Comparison of ENCODE assay signal across 12 mouse cellular contexts in genomic region chr11:113452861-113453568, GRCm38 (mm10).
DNase-seq lines count a peak whose midpoint lies in the region; ATAC-seq lines count a peak whose summit lies in the region.
"Had no signal": no experiment of that assay in that cellular context is flagged by ENCODE, and none has a peak within 500 bp of the region (broad histone marks: within the 10 kb centered on the region; RNA-seq: fewer than 3 reads in every experiment).

No protein-coding gene starts in this region.

- H3K4me2 ChIP-seq in forebrain, embryonic 16.5 days (ENCODE audit: low read length), result no peak overlapping the region
- no peak overlapping the region for H3K4me2 ChIP-seq in forebrain, embryonic 15.5 days (replicated peaks)
- H3K4me2 ChIP-seq in limb, embryonic 13.5 days (replicated peaks), result no peak overlapping the region
- H3K4me2 ChIP-seq in liver, embryonic 11.5 days, result no peak overlapping the region

- peaks cover 12% of the 10 kb centered on the region; the same call in 1 of the 2 replicates for H3K9me3 ChIP-seq in forebrain, embryonic 10.5 days
- H3K9me3 ChIP-seq in forebrain, embryonic 16.5 days (ENCODE audit: control insufficient read depth, low read length), result peaks cover 4% of the 10 kb centered on the region; the same call in 1 of the 2 replicates
- H3K9me3 ChIP-seq in forebrain, embryonic 15.5 days, result no peaks in the 10 kb centered on the region; the same call in 1 of the 2 replicates
- H3K9me3 ChIP-seq in limb, embryonic 13.5 days, result peaks cover 11% of the 10 kb centered on the region
- H3K9me3 ChIP-seq in liver, embryonic 11.5 days (ENCODE audit: control insufficient read depth, low read length), result 0 out of 2 replicates have a peak, but pooled peaks cover 2% of the 10 kb centered on the region

- WGBS in forebrain, embryonic 10.5 days, result 40% methylated on average over 16 of the region's 16 CpGs
- 29% methylated on average over 16 of the region's 16 CpGs for WGBS in forebrain, embryonic 16.5 days
- WGBS in forebrain, embryonic 15.5 days, result 26% methylated on average over 16 of the region's 16 CpGs
- WGBS in limb, embryonic 13.5 days, result 8% methylated on average over 16 of the region's 16 CpGs
- 60% methylated on average over 16 of the region's 16 CpGs for WGBS in liver, embryonic 11.5 days

- no peak overlapping the region for H3K9ac ChIP-seq in forebrain, embryonic 16.5 days (replicated peaks; ENCODE audit: low read depth, low read length)
- H3K9ac ChIP-seq in forebrain, embryonic 15.5 days (replicated peaks), result no peak overlapping the region
- H3K9ac ChIP-seq in limb, embryonic 13.5 days, result 0 out of 2 replicates have a peak overlapping the region, but pooled peaks have one; percentile 1
- H3K9ac ChIP-seq in liver, embryonic 11.5 days (ENCODE audit: low read depth, low read length), result no peak overlapping the region

- H3K4me1 ChIP-seq in forebrain, embryonic 10.5 days, result peaks cover 42% of the 10 kb centered on the region
- peaks cover 17% of the 10 kb centered on the region for H3K4me1 ChIP-seq in forebrain, embryonic 16.5 days (replicated peaks; ENCODE audit: control insufficient read depth, insufficient read depth, low read length)
- H3K4me1 ChIP-seq in forebrain, embryonic 15.5 days, result peaks cover 26% of the 10 kb centered on the region
- H3K4me1 ChIP-seq in limb, embryonic 13.5 days, result peaks cover 28% of the 10 kb centered on the region
- no peaks in the 10 kb centered on the region for H3K4me1 ChIP-seq in liver, embryonic 11.5 days (replicated peaks; ENCODE audit: control insufficient read depth, insufficient read depth, low read length)

- H3K27ac ChIP-seq in forebrain, embryonic 10.5 days, result peak overlapping the region; percentile 65
- H3K27ac ChIP-seq in forebrain, embryonic 16.5 days (ENCODE audit: low read length), result no peak overlapping the region
- H3K27ac ChIP-seq in forebrain, embryonic 15.5 days (replicated peaks), result peak overlapping the region; percentile 27
- no peak overlapping the region for H3K27ac ChIP-seq in limb, embryonic 13.5 days
- H3K27ac ChIP-seq in liver, embryonic 11.5 days (ENCODE audit: low read depth, low read length), result no peak overlapping the region

- no peak overlapping the region for H3K4me3 ChIP-seq in forebrain, embryonic 10.5 days
- no peak overlapping the region for H3K4me3 ChIP-seq in forebrain, embryonic 16.5 days (replicated peaks; ENCODE audit: low read length)
- H3K4me3 ChIP-seq in forebrain, embryonic 15.5 days, result no peak overlapping the region
- H3K4me3 ChIP-seq in limb, embryonic 13.5 days, result no peak overlapping the region
- H3K4me3 ChIP-seq in liver, embryonic 11.5 days (ENCODE audit: low read depth, low read length), result no peak overlapping the region
- H3K4me3 ChIP-seq: erythroblast, embryonic 14.5 days had no signal

- 0 out of 2 replicates have a peak, but pooled peaks cover 3% of the 10 kb centered on the region for H3K36me3 ChIP-seq in forebrain, embryonic 10.5 days (replicated peaks)
- no peaks in the 10 kb centered on the region for H3K36me3 ChIP-seq in forebrain, embryonic 16.5 days (ENCODE audit: control insufficient read depth, insufficient read depth)
- no peaks in the 10 kb centered on the region for H3K36me3 ChIP-seq in forebrain, embryonic 15.5 days
- no peaks in the 10 kb centered on the region for H3K36me3 ChIP-seq in limb, embryonic 13.5 days
- H3K36me3 ChIP-seq in liver, embryonic 11.5 days (ENCODE audit: control insufficient read depth, insufficient read depth, low read length), result no peaks in the 10 kb centered on the region
- H3K36me3 ChIP-seq: G1E had no signal

- no peak for ATAC-seq in forebrain, embryonic 16.5 days
- ATAC-seq in forebrain, embryonic 15.5 days (replicated peaks), result 0 out of 2 replicates have a peak, but pooled peaks have one; percentile 53
- no peak for ATAC-seq in limb, embryonic 13.5 days (ENCODE audit: low FRiP score, low read depth)
- no peak for ATAC-seq in liver, embryonic 11.5 days (replicated peaks; ENCODE audit: low FRiP score)

- no peaks in the 10 kb centered on the region for H3K27me3 ChIP-seq in forebrain, embryonic 10.5 days (ENCODE audit: poor library complexity, severe bottlenecking)
- no peaks in the 10 kb centered on the region for H3K27me3 ChIP-seq in forebrain, embryonic 16.5 days (replicated peaks; ENCODE audit: control insufficient read depth, insufficient read depth, low read length)
- no peaks in the 10 kb centered on the region for H3K27me3 ChIP-seq in forebrain, embryonic 15.5 days
- no peaks in the 10 kb centered on the region for H3K27me3 ChIP-seq in limb, embryonic 13.5 days
- no peaks in the 10 kb centered on the region for H3K27me3 ChIP-seq in liver, embryonic 11.5 days (replicated peaks; ENCODE audit: control insufficient read depth, insufficient read depth, low read length)

- peak; percentile 36 for DNase-seq in forebrain, embryonic 10.5 days (ENCODE audit: extremely low spot score, low spot score)
- DNase-seq in MN1 (ENCODE audit: low spot score), result peak; percentile 54
- DNase-seq in ovary, adult 18-20 months (ENCODE audit: low spot score), result no peak
- DNase-seq in ovary, postnatal 14 days (ENCODE audit: low spot score), result no peak
- no peak for DNase-seq in liver, embryonic 11.5 days (ENCODE audit: low spot score)
- DNase-seq: cerebellum, adult 2 months; heart, adult 11 months had no signal

Comparison
In these comparisons a context has a peak if more than half of its experiments do, and no peak if none do; other contexts are left out.
1. H3K27ac ChIP-seq: peak in forebrain, embryonic 10.5 days (single experiment) and forebrain, embryonic 15.5 days (single experiment); none in forebrain, embryonic 16.5 days (single experiment), limb, embryonic 13.5 days (single experiment) and liver, embryonic 11.5 days (single experiment).
2. DNase-seq: peak in forebrain, embryonic 10.5 days (single experiment) and MN1 (single experiment); none in ovary, adult 18-20 months (single experiment), ovary, postnatal 14 days (single experiment) and liver, embryonic 11.5 days (single experiment).